Mouse (Mus musculus) erythroblast, embryonic 14.5 days (primary cell): ENCODE measurements around the gene Cbfa2t2.

ENCODE experiments used
- GATA1 ChIP-seq: IDR thresholded peaks from 2 replicates; pipeline ENCODE4 v1.6.1; 2012; ENCODE audit warnings: low read length, inconsistent platforms, mixed read lengths
- TAL1 ChIP-seq: IDR thresholded peaks from 3 replicates; pipeline ENCODE4 v1.6.1; 2012; ENCODE audit warnings: low read length, inconsistent platforms, mixed read lengths

- TF ChIP-seq GATA1 (no peak), TAL1 (no peak)
Measured at GRCm38 (mm10) chr2:154538310-154538709, 102.0 kb downstream of the Cbfa2t2 start.
